Mouse (Mus musculus) brain, adult 2 months (tissue): Measurements from ENCODE around the gene Dnaaf1.

Experiments
- DNase-seq: peaks from one replicate; pipeline ENCODE4 v3.0.0; 2011; ENCODE audit warnings: low read depth, low spot score

The Dnaaf1 gene

GRCm38 (mm10) chr8:119571135-119571534, 3.9 kb upstream of the Dnaaf1 start:
- no peak for DNase-seq

GRCm38 (mm10) chr8:119572411-119572810, 2.6 kb upstream of the Dnaaf1 start:
- DNase-seq: no peak

GRCm38 (mm10) chr8:119575366-119575726, 311 bp downstream of the Dnaaf1 start:
- DNase-seq: no peak

GRCm38 (mm10) chr8:119579096-119579495, 4.1 kb downstream of the Dnaaf1 start:
- DNase-seq: no peak

GRCm38 (mm10) chr8:119580441-119581161, 5.6 kb downstream of the Dnaaf1 start:
- DNase-seq: no peak

- no peak for DNase-seq
These were observed 10.9 kb downstream of the Dnaaf1 start for GRCm38 (mm10) chr8:119585901-119586300.

- no peak for DNase-seq
These were observed 13.3 kb downstream of the Dnaaf1 start for GRCm38 (mm10) chr8:119588321-119588720.

GRCm38 (mm10) chr8:119588844-119589243, 13.8 kb downstream of the Dnaaf1 start:
- DNase-seq: no peak

GRCm38 (mm10) chr8:119590348-119590747, 15.3 kb downstream of the Dnaaf1 start:
- DNase-seq: no peak

- no peak for DNase-seq
These were observed 16.4 kb downstream of the Dnaaf1 start for GRCm38 (mm10) chr8:119591456-119591855.

- no peak for DNase-seq
These were observed 28.7 kb downstream of the Dnaaf1 start for GRCm38 (mm10) chr8:119603771-119604170.

GRCm38 (mm10) chr8:119604398-119604803, 29.4 kb downstream of the Dnaaf1 start:
- DNase-seq: peak; percentile 12

- DNase-seq: peak; percentile 96
These were observed 30.0 kb downstream of the Dnaaf1 start, which contains the start of gene Taf1c for GRCm38 (mm10) chr8:119604996-119605395. TSS of gene Taf1c (minus strand) at chr8:119605222.

GRCm38 (mm10) chr8:119606224-119606623, 31.2 kb downstream of the Dnaaf1 start:
- DNase-seq: peak; percentile 34

- no peak for DNase-seq
These were observed 37.4 kb downstream of the Dnaaf1 start, which contains the start of gene Adad2 for GRCm38 (mm10) chr8:119612471-119612870. TSS of gene Adad2 (plus strand) at chr8:119612747.

GRCm38 (mm10) chr8:119615096-119615495, 40.1 kb downstream of the Dnaaf1 start:
- no peak for DNase-seq

- DNase-seq: no peak
These were observed 41.3 kb downstream of the Dnaaf1 start for GRCm38 (mm10) chr8:119616358-119616757.

GRCm38 (mm10) chr8:119616811-119617210, 41.8 kb downstream of the Dnaaf1 start:
- no peak for DNase-seq

- no peak for DNase-seq
These were observed 42.6 kb downstream of the Dnaaf1 start for GRCm38 (mm10) chr8:119617586-119617985.

GRCm38 (mm10) chr8:119618887-119619286, 43.9 kb downstream of the Dnaaf1 start:
- DNase-seq: no peak

- DNase-seq: no peak
These were observed 45.2 kb downstream of the Dnaaf1 start for GRCm38 (mm10) chr8:119620116-119620840.

- no peak for DNase-seq
These were observed 45.9 kb downstream of the Dnaaf1 start for GRCm38 (mm10) chr8:119620848-119621465.
